22 mouse cellular contexts compared by ENCODE assay signal in the genomic region with DNA sequence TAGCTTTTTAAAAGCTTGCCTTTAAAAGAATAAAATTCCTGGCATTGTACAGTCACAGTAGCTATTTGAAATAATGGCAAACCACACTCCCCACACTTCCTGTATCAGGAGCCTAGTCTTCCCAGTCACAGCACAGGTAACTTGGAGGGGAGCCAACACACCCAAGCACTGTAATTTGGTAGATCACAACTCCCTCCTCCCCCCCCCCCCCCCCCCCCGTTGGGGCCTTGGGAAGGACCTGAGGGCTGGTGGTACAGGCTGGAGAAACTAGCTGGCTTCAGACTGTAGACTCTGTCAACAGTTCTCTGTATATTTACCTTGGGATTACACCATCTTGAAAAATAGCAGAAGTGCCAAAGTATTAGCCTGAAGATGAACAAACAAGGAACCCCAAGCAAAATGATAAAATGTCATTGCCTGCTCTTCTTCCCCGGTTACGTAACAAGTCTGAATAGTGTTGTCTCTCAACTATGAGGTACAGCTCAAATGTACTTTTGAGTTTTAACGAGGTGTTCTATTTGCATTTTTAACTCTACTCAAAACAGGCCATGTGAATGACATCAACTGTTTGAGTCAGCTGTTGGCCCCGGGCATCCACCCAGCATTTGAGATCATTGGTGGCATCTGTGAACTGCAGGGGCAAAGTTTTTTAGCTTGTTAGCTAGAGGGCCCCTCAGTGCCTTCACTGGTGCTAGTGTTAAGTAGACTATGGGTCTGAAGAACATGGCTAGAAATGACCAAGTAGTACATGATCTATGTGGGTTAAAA. TPM values are rescaled to one million over a fixed set of nuclear protein-coding genes. Genes with fewer than 3 reads are reported as not detected.
DNase-seq lines count a peak whose midpoint lies in the region; ATAC-seq and TF ChIP-seq lines count a peak whose summit lies in the region.
"Had no signal": no experiment of that assay in that cellular context is flagged by ENCODE, and none has a peak within 500 bp of the region (broad histone marks: within the 10 kb centered on the region; RNA-seq: fewer than 3 reads in every experiment).

No protein-coding gene starts in this region.

- H3K36me3 ChIP-seq in lung, postnatal 0 days (ENCODE audit: insufficient read depth, low read length), result no peaks in the 10 kb centered on the region
- H3K36me3 ChIP-seq: embryonic facial prominence, embryonic 15.5 days; kidney, embryonic 15.5 days; limb, embryonic 13.5 days had no signal

- no peak for TF ChIP-seq CTCF in lung, postnatal 0 days (IDR thresholded peaks at IDR 0.05)
- no peak for TF ChIP-seq CTCF in lung, adult 2 months (IDR thresholded peaks at IDR 0.05; ENCODE audit: insufficient read depth, low read length)

- peak; percentile 8 for DNase-seq in adrenal gland, adult 2 months
- no peak for DNase-seq in adrenal gland, postnatal 25 days
- peak; percentile 16 for DNase-seq in layer of hippocampus, adult 11-12 months (ENCODE audit: low spot score)
- DNase-seq in layer of hippocampus, adult 9-10 months (ENCODE audit: low spot score), result no peak
- peak; percentile 11 for DNase-seq in lung, postnatal 0 days (ENCODE audit: low spot score)
- DNase-seq in lung, adult 2 months, result no peak
- no peak for DNase-seq in thymus, postnatal 25 days
- no peak for DNase-seq in spleen, adult 18-20 months
- DNase-seq: adrenal gland, postnatal 14 days; cerebellum, adult 11-12 months; cerebellum, postnatal 14 days; forebrain, postnatal 0 days; kidney, postnatal 4 days had no signal

- H3K4me1 ChIP-seq in lung, postnatal 0 days (ENCODE audit: insufficient read depth, low read depth, low read length), result no peaks in the 10 kb centered on the region
- H3K4me1 ChIP-seq in lung, adult 2 months (ENCODE audit: control insufficient read depth, insufficient read depth, low read length), result no peaks in the 10 kb centered on the region
- H3K4me1 ChIP-seq: embryonic facial prominence, embryonic 15.5 days; hindbrain, embryonic 10.5 days; kidney, embryonic 15.5 days had no signal

- H3K27me3 ChIP-seq in lung, postnatal 0 days (replicated peaks; ENCODE audit: insufficient read depth, low read length), result no peaks in the 10 kb centered on the region
- H3K27me3 ChIP-seq: embryonic facial prominence, embryonic 15.5 days; kidney, embryonic 15.5 days; limb, embryonic 13.5 days; Patski had no signal

- 56% methylated on average over 5 of the region's 5 CpGs for WGBS in lung, postnatal 0 days
- 61% methylated on average over 5 of the region's 5 CpGs for WGBS in lung, adult 2 months

- no peaks in the 10 kb centered on the region for H3K9me3 ChIP-seq in lung, postnatal 0 days (ENCODE audit: low read length)
- H3K9me3 ChIP-seq: embryonic facial prominence, embryonic 15.5 days; hindbrain, embryonic 10.5 days; kidney, embryonic 15.5 days; limb, embryonic 13.5 days had no signal

- H3K9ac ChIP-seq in lung, postnatal 0 days (replicated peaks; ENCODE audit: low read depth), result no peak overlapping the region
- H3K9ac ChIP-seq: embryonic facial prominence, embryonic 15.5 days; forebrain, postnatal 0 days; kidney, embryonic 15.5 days; limb, embryonic 13.5 days had no signal

- H3K27ac ChIP-seq in lung, postnatal 0 days (ENCODE audit: low read length), result no peak overlapping the region
- H3K27ac ChIP-seq: embryonic facial prominence, embryonic 15.5 days; hindbrain, embryonic 10.5 days; hindbrain, postnatal 0 days; kidney, embryonic 15.5 days; limb, embryonic 13.5 days; macrophage had no signal

- H3K4me2 ChIP-seq in lung, postnatal 0 days (replicated peaks; ENCODE audit: low read depth, low read length), result no peak overlapping the region
- H3K4me2 ChIP-seq: embryonic facial prominence, embryonic 15.5 days; kidney, embryonic 15.5 days; limb, embryonic 13.5 days; midbrain, embryonic 11.5 days had no signal

- ATAC-seq in lung, postnatal 0 days, result peak; percentile 26; the same call in 1 of the 2 replicates
- ATAC-seq: forebrain, postnatal 0 days; hindbrain, postnatal 0 days; intestine, postnatal 0 days; Patski had no signal

- TF ChIP-seq POLR2A in lung, adult 2 months (IDR thresholded peaks at IDR 0.05; ENCODE audit: borderline replicate concordance, extremely low read depth, low read depth, low read length), result no peak

- no peak for TF ChIP-seq EP300 in lung, postnatal 0 days (IDR thresholded peaks at IDR 0.05)

- no peak overlapping the region for H3K4me3 ChIP-seq in lung, postnatal 0 days (ENCODE audit: low read depth, low read length)
- no peak overlapping the region for H3K4me3 ChIP-seq in lung, adult 2 months (replicated peaks; ENCODE audit: extremely low read depth, low read depth, low read length)
- H3K4me3 ChIP-seq: embryonic facial prominence, embryonic 15.5 days; hindbrain, embryonic 10.5 days; kidney, embryonic 15.5 days; limb, embryonic 13.5 days had no signal

RNA-seq across cellular contexts. Expression of a gene that starts 33.7 kb away (rescaled TPM):
- 1 to 10 TPM; 5.9 to 8.9 TPM for total RNA-seq in adrenal gland, adult 2 months (2021)
- 0.81 TPM in 2 replicates for polyA plus RNA-seq in adrenal gland, adult 2 months (2012; rRNA removed)
- total RNA-seq in adrenal gland, postnatal 25 days (2021), result 4.0 and 4.7 TPM in 2 replicates
- polyA plus RNA-seq in lung, postnatal 0 days (2015; fragmentation: Nextera tagmentation; extraction: Ambion mirVana), result 2.0 and 3.1 TPM in 2 replicates
- 5.9 and 9.0 TPM in 2 replicates for polyA plus RNA-seq in lung, adult 2 months (2012; rRNA removed)
- polyA plus RNA-seq: macrophage had no signal

Comparison
In these comparisons a context has a peak if more than half of its experiments do, and no peak if none do; other contexts are left out.
1. DNase-seq: peak in adrenal gland, adult 2 months (single experiment), layer of hippocampus, adult 11-12 months (single experiment) and lung, postnatal 0 days (single experiment); none in adrenal gland, postnatal 25 days (single experiment), layer of hippocampus, adult 9-10 months (single experiment), lung, adult 2 months (single experiment), thymus, postnatal 25 days (single experiment) and spleen, adult 18-20 months (0 of 2).